Mouse (Mus musculus) spleen, adult 2 months (tissue): ENCODE measurements around the gene Zscan26.

Experiments used
- CTCF ChIP-seq: fragments of 200-500 bp; IDR thresholded peaks from 2 replicates; pipeline ENCODE4 v1.5.1; 2011; ENCODE audit warnings: mild to moderate bottlenecking, inconsistent platforms; ENCODE audit not compliant: insufficient read depth, insufficient read length, insufficient replicate concordance; ENCODE audit errors: extremely low read depth
- POLR2A ChIP-seq: fragments of 200-500 bp; IDR thresholded peaks from 2 replicates; pipeline ENCODE4 v1.6.1; 2011; ENCODE audit warnings: low read depth, low read length, inconsistent platforms

DNA sequence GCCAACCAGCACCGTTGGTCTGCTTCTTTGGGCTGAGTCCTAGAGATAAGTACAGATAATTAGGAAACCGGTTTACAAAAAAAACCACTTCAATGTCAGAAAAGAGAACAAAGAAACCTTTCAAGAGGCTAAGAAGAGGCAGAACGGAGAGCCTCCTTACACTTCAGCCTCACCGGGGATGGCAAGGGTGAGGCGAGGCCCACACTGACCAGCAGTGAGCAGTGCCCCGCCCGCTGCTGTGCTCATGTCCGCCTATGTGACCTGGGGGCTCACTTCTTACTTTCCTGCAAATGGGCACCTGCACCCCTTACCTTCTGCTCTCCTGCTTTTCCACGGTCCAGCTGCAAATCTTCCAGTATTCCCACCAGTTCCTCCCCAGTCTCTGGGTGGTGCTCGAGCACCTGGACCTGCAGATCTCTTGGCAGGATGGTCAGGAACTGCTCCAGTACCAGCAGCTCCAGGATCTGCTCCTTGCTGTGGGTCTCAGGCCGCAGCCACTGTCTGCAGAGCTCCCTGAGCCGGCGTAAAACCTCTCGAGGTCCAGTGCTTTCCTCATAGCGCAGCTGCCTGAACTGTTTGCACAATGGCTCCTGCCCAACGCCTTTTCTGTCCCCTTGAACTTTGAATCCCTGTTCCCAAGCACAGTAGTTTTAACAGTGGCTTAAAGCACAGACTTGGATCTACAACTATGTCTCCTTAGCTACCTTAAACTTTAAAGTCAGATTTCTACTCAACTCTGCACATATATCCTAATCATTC is 5.5 kb downstream of the Zscan26 start:
- TF ChIP-seq POLR2A = no peak
- TF ChIP-seq CTCF = no peak
